Mouse (Mus musculus) urinary bladder, postnatal 36 days (tissue): Measurements from ENCODE around the gene Rabif.
"Not testable (repeated sequence)": the region's sequence is repeated elsewhere in the genome, so short reads cannot be mapped to it uniquely, and the experiment has no call there.

Source experiments
- DNase-seq, 2 experiments: peaks; one replicate each; pipeline ENCODE4 v3.0.0; 2022; ENCODE audit warnings: low spot score in 2 of 2, mixed read lengths in 1 of 2

Gene Rabif

DNA sequence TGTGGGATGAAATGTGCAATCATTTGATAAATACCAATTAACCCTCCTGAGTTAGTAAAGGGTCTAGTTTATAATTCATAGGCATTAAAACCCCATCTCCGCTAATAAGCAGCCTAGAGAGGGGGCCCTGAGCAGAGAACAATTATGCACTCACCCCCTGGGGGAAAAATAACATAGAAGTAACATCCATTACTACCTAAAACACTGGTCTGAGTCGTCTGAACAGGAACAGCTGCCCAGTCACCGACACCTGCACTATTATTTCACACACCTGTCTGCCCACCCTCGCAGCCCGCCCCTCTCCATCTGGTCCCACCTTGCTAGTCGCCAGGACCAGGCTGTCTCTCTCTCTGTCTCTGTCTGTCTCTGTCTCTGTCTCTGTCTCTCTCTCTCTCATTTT lies 18.1 kb downstream of the Rabif start:
- DNase-seq = no peak

- peak; percentile 58 to 78 for DNase-seq
Observed at GRCm38 (mm10) chr1:134513312-134513860, 18.9 kb downstream of the Rabif start.

GRCm38 (mm10) chr1:134513876-134514590 lies 19.6 kb downstream of the Rabif start:
- DNase-seq = peak in 1 of 2 experiments; percentile 18

- DNase-seq = no peak
Observed at GRCm38 (mm10) chr1:134515891-134516290, 21.4 kb downstream of the Rabif start.

- DNase-seq = no peak
Observed at GRCm38 (mm10) chr1:134516491-134517198, 22.2 kb downstream of the Rabif start.

DNA sequence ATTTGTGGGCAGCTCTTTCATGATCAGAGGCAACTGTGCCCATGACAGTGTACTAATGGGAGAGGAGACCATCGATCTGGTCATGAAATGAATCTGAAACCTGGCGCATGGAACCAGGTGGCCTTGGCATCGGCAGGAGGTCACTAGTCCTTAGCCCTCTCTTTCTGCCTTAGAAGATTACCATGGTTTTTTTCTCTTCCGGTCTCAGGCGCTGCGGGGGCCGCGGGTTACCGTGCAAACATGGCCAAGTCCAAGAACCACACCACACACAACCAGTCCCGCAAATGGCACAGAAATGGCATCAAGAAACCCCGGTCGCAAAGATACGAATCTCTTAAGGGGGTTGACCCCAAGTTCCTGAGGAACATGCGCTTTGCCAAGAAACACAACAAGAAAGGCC lies 23.4 kb downstream of the Rabif start:
- not testable (repeated sequence) for DNase-seq

GRCm38 (mm10) chr1:134518677-134519076 lies 24.2 kb downstream of the Rabif start:
- DNase-seq = peak; percentile 82 to 85

DNA sequence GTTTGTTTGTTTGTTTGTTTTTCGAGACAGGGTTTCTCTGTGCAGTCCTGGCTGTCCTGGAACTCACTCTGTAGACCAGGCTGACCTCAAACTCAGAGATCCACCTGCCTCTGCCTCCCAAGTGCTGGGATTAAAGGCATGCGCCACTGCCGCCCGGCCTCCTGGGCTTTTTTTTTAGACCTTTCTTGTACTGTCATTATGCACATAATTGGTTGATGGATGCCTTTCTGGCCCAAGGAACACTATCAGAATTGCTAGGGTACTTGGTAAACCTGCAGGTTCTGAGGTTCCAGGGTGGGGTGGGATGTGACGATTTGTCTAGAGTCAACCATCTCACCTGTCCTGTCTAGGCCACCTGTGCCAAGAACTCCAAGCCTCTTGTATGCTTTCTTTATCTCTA lies 24.8 kb downstream of the Rabif start:
- DNase-seq = not testable (repeated sequence)

DNA sequence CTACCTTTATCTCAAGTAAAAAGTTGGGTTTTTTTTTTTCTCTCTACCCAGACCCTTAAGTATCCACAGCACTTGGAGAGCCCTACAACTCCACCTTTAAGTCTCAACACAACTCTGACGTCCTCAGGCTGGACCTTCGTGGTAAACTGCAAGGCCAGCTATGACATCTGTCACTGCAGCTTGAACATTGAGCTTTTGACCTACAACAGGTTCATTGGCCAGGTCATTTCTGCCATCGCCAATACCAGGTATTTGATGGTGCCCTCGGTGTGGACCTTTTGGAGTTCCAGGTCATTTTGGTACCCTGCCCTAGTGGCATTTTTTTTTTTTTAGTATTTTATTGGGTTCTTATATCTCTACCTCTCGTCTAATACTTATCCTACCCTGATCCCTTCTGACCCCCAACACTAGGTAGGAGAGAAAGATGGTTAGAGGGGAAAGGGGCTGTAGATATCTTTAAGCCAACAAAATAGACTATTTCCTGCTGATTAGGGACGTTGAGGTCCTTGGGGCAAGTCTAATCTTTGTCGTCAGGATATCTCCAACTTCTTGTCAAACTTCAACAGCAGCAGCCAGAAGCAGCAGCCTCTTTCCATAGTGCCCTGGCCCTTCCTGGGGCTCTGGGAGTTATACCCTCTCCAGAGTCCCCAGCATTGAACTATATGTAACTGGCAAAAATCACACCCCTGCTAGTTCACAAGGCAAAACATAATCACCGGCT lies 25.7 kb downstream of the Rabif start:
- DNase-seq = no peak

GRCm38 (mm10) chr1:134521163-134521562 lies 26.7 kb downstream of the Rabif start:
- DNase-seq = no peak

GRCm38 (mm10) chr1:134522325-134522724 lies 27.9 kb downstream of the Rabif start:
- DNase-seq = peak in 1 of 2 experiments; percentile 16

DNA sequence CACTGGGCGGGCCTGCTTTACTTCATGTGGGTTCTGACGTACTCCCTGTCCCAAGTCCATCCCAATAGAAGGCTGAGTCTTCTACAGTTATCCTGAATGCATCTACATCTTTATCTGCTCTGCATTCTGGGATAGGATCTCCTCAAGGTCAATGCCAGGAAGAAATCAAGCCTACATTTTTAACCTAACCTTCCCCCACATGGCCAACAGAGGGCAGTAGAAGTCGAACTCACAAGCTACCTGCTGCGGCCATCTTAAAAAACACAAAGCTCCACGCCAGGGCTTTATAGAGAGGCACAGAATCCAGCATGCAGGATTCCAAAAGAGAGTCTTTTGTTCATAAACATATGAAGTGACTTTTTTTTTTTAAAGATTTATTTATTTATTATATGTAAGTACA lies 30.0 kb downstream of the Rabif start:
- DNase-seq = peak in 1 of 2 experiments; percentile 25

DNA sequence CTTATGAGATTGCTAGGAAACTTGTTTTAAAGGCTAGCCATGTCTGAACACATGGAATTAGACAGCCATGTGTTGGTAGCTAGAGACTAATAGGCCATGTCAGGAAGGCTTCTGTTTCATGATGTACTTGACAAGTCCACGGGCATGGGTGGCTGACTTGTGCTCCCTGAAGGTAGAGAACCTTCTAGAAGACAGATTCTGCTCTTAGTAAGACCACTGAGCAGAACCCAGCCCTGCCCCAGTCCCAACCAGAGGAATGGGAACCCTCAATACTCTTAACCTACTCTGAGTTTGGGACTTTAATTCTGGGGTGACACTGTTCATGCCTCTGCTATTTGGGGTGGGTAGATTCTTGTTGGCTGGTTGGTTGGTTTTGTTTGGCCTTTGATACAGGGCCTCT lies 30.6 kb downstream of the Rabif start:
- DNase-seq = no peak

DNA sequence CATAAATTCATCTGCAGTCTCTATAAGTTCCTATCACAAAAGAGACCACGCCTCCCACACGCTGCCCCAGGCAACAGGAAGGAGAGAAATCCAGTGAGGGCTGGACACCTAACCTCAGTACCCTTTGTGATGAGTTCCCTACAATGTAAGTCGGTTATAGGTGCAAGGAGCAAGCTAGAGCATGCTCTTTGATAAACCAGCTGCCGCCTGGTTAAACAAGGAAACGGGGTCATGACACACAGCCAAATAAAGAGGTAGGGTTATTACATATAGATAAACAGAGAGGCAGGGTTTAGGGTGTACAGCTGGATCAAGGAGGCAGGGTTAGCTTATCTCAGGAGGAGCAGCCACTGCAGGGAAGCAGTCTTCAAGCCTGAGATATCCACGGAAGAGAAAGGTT lies 32.3 kb downstream of the Rabif start:
- peak; percentile 52 to 64 for DNase-seq

DNA sequence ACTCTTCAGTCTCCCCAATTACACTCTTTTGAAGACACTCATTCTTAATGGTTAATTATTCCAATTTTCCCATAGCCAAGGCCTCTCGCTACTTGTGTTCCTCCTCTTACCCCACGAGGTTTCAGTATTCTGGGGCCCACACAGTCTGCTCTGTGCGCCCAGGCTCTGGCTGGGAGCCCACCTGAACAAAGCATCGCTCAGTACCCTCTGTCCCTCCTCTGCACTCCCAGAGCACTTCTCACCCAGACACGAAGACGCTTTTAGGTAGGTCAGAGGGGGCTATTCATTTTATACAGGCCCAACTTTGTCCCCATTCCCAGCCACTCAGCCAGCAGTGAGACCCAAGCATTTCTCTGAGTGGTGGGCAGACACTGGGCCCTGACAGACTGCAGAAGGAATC lies 36.2 kb downstream of the Rabif start:
- DNase-seq = no peak

DNA sequence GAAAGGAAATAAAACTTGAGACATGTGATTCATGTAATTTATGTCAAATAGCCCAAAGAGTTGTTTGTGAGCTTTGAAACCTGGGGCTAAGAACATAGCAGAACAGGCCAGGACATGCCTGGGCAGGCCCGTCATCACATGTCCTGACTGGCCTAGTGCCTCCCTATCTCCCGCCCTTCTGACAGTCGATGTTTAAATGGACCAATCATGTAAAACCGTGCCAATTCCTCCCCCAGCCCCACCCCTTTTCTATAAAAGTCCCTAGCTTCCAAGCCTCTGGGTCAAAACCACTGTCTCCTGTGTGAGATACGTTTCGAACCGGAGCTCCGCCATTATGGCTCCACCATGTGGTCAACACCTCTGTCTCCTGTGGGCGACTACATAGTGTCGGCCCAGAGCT lies 39.3 kb downstream of the Rabif start:
- not testable (repeated sequence) for DNase-seq

DNA sequence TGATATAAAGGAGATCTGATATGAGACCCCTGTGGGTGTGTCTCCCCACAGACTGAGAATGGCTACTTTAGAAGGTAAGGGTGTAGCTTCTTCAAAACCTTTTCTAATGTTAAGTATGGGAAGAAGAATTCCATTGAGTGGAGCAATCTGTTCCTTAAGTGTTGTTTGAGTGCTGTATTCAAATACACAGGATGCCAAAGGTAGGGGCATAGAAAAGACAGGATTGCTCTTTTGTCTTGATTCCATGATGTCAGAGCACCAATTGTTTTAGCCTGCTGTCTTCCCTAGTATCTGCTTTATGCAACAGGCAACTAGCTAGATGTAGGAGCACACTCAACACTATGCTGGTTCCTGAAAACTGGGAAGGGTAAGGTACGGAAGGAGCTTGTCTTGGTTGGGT lies 40.6 kb downstream of the Rabif start:
- DNase-seq = no peak

DNA sequence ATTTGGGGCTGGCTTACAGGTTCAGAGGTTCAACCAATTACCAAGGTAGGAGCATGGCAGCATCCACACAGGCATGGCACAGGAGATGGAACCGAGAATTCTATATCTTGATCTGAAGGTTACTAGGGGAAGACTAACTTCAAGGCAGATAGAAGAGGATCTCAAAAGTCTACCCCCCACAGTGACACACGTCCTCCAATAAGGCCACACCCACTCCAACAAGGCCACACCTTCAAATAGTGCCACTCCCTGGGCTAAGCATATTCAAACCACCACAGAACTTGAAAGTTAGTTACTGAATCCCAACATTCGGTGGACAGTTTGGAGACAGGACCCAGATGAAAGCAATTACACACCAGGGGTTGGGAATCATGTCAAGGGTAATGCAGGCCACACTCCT lies 41.1 kb downstream of the Rabif start:
- DNase-seq = no peak

DNA sequence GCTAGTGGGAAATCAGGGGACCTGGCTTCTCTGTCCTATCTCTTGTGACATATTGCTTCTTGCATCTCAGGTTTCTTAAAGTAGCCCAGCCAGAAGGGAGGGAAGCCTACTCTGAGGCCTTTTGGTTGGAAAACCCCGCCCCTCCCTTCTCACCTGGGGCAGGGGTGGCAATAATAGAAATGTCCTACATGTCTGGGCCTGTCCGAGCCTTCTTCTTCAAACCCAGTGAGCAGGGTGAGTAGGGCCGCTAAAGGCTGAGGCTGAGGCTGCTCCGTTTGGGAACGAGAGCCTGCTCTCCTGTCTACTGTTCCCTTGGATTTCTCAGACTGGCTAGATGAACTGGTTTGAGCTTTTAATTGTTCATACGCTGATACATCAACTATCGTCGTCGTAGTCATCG lies 46.2 kb downstream of the Rabif start:
- peak in 1 of 2 experiments; percentile 54 for DNase-seq

- DNase-seq = no peak
Observed at GRCm38 (mm10) chr1:134548231-134548630, 53.8 kb downstream of the Rabif start.

DNA sequence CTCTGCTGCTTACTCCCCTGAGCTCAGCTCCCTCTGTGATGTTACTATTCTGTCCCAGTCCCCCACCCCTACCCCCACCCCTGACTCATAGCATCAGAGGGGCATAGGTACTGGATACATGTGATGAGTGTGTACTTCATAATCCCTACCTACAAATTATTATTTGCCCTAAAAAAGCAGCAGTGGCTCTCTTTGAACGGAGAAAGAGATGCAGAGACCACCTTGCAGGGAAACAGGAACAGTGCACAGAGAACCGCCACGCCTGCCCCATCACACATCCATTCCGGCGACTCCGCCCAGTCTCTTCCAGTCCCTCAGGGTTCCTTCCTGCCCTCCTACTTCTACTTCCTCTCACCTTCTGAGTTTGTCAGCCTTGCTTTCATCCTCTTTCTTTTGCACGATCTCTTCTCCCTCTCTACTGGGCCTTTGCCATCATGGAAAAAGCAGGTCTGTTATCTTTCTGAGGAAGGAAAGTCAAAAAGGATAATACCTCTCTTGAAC lies 55.2 kb downstream of the Rabif start, which contains the start of gene Mgat4e:
TSS of gene Mgat4e (minus strand) at position 51 of the 501 bp plus-strand sequence.
- no peak for DNase-seq

DNA sequence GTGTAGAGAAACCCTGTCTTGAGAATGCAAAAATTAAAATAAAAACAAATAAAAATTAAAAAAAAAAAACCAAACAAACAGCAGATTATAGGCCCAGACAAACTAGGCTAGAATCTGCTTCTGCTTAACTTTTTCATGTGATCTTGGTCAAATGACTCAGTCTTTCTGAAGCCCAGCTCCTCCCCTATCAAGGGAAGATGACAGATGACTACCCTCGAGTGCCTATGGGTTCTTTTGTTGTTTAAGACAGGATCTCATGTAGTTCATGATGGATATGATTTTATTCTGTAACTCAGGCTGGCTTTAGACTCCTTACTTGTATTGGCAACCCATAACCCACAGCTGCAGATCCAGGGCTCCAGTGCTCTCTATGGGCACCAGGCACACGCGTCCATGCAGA lies 57.4 kb downstream of the Rabif start:
- no peak for DNase-seq
